Mouse (Mus musculus): ENCODE measurements at regions not wholly inside any gene's neighbourhood (a gene's known extent, or its start where the extent isn't known, plus 50 kb on each side); places are given as distances from the start of the nearest gene placed in this dataset.

- no peaks in the 10 kb centered on the region for H3K27me3 ChIP-seq (ENCODE audit: control insufficient read depth, insufficient read depth, low read length)
- H3K27ac ChIP-seq (ENCODE audit: low read depth, low read length): no peak overlapping the region
- H3K9me3 ChIP-seq (ENCODE audit: control insufficient read depth, low read length): no peaks in the 10 kb centered on the region
- 28% methylated on average over 5 of the region's 5 CpGs for WGBS
- DNase-seq (ENCODE audit: low spot score, missing footprints) (no peak), ATAC-seq (ENCODE audit: low FRiP score) (no peak)
- no peaks in the 10 kb centered on the region for H3K36me3 ChIP-seq (ENCODE audit: control insufficient read depth, insufficient read depth, low read length)
- peaks cover 7% of the 10 kb centered on the region for H3K4me1 ChIP-seq (ENCODE audit: control insufficient read depth, insufficient read depth, low read length)
- H3K4me2 ChIP-seq: no peak overlapping the region
- H3K4me3 ChIP-seq (ENCODE audit: low read depth, low read length): no peak overlapping the region
- H3K9ac ChIP-seq (ENCODE audit: low read length): no peak overlapping the region
Measured at GRCm38 (mm10) chr4:100723053-100723452, 53.4 kb upstream of the Cachd1 start.

- no peak overlapping the region for H3K4me2 ChIP-seq
- ATAC-seq (ENCODE audit: low FRiP score) (no peak), DNase-seq (ENCODE audit: low spot score, missing footprints) (no peak)
- no peaks in the 10 kb centered on the region for H3K36me3 ChIP-seq (ENCODE audit: control insufficient read depth, insufficient read depth, low read length)
- no peak overlapping the region for H3K9ac ChIP-seq (ENCODE audit: low read length)
- no peak overlapping the region for H3K27ac ChIP-seq (ENCODE audit: low read depth, low read length)
- peaks cover 7% of the 10 kb centered on the region for H3K4me1 ChIP-seq (ENCODE audit: control insufficient read depth, insufficient read depth, low read length)
- WGBS: 92% methylated on average over 7 of the region's 7 CpGs
- H3K9me3 ChIP-seq (ENCODE audit: control insufficient read depth, low read length): no peaks in the 10 kb centered on the region
- H3K27me3 ChIP-seq (ENCODE audit: control insufficient read depth, insufficient read depth, low read length): no peaks in the 10 kb centered on the region
- no peak overlapping the region for H3K4me3 ChIP-seq (ENCODE audit: low read depth, low read length)
Measured at GRCm38 (mm10) chr4:100725811-100726210, 50.7 kb upstream of the Cachd1 start.

- H3K4me1 ChIP-seq (ENCODE audit: control insufficient read depth, insufficient read depth, low read length): peaks cover 7% of the 10 kb centered on the region
- no peak overlapping the region for H3K9ac ChIP-seq (ENCODE audit: low read length)
- no peaks in the 10 kb centered on the region for H3K27me3 ChIP-seq (ENCODE audit: control insufficient read depth, insufficient read depth, low read length)
- H3K9me3 ChIP-seq (ENCODE audit: control insufficient read depth, low read length): no peaks in the 10 kb centered on the region
- H3K4me2 ChIP-seq: no peak overlapping the region
- H3K4me3 ChIP-seq (ENCODE audit: low read depth, low read length): no peak overlapping the region
- H3K36me3 ChIP-seq (ENCODE audit: control insufficient read depth, insufficient read depth, low read length): no peaks in the 10 kb centered on the region
- DNase-seq (ENCODE audit: low spot score, missing footprints) (peak; percentile 84), ATAC-seq (ENCODE audit: low FRiP score) (no peak)
- WGBS: 22% methylated on average over 6 of the region's 6 CpGs
- no peak overlapping the region for H3K27ac ChIP-seq (ENCODE audit: low read depth, low read length)
Measured at GRCm38 (mm10) chr4:100726496-100726895, 50.0 kb upstream of the Cachd1 start.
